Mouse (Mus musculus) Muller cell, postnatal 12 days (primary cell): ENCODE data around the gene Vsir.

ENCODE experiments used
- DNase-seq: peaks from one replicate; pipeline ENCODE4 v3.0.0-alpha.2; 2015; ENCODE audit errors: inconsistent ontology term

Vsir gene

DNA sequence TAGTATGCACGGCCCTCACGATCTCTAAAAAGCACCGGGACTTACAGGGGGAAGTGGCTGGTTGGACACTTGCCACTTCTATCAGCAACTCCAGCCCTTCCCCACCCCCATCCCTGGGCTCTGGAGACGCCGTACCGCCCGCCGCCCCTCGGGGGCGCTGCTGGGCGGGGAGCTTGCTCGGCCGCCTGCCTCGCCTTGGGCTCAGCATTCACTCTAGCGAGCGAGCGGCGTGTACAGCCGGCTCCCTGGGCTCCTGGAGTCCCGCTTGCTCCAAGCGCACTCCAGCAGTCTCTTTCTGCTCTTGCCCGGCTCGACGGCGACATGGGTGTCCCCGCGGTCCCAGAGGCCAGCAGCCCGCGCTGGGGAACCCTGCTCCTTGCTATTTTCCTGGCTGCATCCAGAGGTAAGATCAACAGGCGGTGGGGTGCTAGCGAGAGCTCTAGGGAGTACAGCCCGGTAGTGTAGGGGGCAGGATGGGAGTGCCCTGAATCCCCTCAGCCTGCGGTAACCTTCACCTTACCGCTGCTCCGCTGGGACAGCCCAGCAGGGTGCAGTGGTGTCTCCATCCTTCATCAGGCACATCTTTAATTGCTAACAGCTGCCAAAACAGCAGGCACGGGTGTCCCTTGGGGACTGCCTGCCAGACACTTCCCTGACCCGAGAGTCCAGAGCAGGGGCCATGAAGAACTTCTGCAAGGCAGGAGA is at the start of gene Vsir:
Gene Vsir (plus strand): TSS at position 151 of the 705 bp plus-strand sequence.
- peak; percentile 71 for DNase-seq

DNA sequence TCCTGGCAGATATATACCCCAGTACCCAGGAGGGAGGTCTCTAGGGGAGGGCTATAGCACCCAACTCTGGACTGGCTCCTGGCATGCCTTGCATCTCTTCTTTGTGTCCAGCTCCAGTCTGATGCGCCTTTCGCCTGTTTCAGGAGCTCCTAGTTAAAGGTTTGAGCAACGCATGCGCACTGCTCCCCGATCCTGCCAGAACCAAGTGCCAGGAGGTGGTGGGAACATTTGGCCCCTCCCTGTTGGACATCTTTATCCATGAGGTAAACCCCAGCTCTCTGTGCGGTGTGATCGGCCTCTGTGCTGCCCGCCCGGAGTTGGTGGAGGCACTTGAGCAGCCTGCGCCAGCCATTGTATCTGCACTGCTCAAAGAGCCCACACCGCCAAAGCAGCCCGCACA is 47.0 kb upstream of the Vsir start:
- no peak for DNase-seq

DNA sequence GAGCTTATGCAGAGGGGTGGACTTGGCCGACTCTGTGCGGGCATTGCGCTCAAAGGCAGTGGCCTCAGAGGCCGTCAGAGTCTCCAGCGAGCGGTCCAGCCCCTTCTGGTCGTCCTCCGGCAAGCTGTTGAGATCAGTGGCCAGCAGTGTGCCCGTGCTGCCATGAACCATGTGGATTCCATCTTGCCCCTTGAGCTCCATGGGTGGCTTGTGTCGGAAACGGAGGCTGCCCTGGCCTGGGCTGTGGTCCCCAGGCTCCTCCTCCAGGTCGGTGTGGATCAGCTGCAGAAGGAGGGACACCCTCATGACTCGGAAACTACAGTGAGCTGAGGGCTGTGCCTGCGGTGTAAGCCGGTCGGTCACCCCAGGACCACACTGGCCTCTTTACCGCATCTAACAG is 43.2 kb upstream of the Vsir start:
- no peak for DNase-seq

DNA sequence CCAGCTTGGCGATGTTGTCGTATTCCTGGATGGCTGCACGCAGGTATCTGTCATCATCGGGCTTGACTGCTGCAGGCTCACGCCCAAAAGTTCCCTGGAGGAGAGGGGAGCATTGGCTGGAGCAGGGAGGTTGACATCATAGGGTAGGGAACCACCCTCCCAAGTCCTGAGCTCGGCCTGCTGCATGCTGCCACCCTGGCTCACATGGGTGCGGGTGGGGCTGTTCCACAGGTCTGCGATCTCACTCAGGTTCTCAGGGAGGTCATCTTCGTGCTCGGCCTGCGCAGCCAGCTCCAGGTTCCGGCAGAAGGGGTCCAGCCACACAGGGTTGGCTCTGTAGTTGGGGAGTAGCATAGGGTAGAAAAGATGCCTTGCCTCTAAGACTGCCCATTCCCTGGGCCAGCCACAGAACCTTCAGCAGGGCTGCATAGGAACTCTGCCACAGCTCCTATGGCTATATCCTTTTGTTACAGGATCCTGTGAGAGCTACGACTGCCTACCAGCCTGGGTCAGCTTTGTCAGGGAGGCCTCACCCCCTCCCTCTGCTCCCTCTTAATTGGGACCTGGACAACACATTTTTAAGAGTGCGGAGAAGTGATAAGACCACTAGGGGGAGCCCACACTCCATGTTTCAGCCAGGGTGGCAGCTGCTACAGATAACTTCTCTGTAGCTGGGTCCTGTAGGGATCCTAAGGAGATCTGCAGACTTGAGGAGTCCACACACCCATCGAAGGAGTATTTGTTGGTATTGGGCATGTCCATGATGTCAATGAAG is 41.6 kb upstream of the Vsir start:
- DNase-seq, result peak; percentile 79

DNA sequence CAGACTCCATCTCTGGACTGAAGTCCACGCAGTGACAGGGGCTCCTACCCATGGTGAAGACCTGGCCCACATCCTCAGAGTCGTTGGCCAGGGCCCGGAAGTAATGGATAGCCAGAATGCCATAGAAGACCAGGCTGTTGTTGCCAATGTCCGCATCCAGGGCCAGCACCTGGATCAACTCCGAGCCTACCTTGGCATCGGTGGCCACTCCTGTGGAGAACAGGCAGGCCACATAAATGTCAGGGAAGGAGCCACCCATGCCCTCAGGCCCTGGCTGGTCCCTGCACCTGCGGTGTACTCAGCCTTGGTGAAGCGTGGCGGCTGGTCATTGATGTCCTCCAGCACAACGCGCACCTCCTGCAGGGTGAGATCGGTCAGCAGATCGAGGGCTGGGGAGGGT is 36.0 kb upstream of the Vsir start:
- no peak for DNase-seq

DNA sequence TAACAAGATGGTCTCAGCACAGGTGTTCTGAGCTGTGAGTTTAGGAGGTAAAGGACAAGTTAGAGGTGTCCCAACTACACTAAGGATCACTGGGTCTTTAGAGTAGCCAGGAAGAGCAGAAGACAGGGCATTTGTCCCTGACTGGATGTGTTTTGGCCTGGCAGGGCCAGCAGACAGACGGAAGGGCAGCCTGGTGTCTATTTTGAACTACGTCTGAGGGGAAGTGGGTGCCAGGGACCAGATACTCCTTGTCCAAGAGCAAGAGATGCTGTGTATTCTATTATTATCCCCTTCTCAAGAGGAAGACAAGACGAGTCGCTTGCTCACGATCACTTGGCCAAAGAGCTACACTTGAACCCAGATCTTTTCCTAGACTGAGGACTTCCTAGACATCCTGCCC is 33.0 kb upstream of the Vsir start:
- DNase-seq, result no peak

DNA sequence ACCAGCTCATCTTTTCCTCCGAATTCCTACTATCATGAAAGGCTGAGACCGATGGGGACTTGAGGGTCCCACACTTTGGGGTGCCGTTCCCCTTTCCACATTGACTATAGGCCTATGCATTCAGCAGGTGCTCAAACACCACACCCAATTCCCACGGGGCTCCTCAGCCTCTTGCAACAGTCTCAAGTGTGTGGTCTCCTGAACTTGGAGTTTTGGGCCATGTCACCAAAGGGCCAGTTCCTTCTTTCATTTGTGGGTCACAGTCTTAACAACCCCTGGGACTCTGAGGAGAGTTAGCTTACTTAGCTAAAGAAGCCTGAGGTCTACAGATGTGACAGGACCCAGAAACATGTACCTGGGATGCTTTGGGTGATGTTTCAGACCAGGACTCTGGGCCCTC is 30.5 kb upstream of the Vsir start:
- DNase-seq, result no peak

DNA sequence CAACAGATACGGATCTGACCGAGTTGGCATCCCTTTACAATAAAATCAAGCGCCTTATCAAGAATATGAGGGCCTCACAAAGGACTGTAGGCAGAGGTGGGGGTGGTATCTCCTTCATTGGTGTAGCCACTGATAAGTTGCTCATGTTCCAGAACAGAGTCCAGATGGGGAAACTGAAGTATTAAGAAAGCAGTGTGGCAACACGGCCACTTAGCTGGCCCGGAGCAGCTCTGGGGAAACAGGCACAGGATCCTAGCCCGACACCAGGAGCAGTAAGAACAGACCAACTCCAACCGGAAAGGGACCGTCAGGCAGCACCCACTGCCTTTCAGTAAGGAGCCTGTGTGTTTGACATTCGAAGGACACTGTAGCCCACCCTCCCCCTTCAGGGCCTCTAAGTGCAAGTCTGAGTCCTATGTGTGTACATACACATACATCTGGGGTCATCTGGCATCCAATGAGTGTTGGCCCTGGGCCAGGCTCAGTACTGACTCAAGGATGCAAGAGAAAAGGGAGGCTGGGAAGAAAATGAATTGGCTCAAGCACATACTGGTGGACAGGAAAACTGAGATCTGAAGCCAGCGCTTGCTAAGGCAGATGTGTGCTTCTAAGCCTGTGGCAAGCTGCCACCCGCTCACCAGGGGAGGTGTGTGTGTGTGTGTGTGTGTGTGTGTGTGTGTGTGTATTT is 17.5 kb upstream of the Vsir start:
- no peak for DNase-seq

DNA sequence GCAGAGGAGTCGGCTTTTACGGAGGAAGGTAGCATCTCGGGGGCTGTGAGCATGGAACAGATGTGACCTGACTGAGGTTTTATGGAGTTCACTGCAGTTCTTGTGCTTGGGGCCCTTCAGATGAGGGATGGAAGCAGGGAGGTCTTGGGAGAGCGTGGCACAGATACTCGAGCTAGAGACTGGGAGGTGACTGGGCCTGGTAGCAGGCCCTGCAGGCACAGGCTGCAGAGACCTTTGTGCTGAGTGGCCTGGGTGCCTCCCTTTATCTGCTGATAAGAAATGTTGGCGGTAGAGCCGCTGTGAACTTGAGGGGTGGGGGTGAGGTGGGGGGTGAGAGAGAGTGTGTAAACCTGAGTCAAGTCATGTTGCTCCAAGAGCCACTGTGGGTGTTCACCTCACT is 12.1 kb upstream of the Vsir start:
- DNase-seq, result no peak

DNA sequence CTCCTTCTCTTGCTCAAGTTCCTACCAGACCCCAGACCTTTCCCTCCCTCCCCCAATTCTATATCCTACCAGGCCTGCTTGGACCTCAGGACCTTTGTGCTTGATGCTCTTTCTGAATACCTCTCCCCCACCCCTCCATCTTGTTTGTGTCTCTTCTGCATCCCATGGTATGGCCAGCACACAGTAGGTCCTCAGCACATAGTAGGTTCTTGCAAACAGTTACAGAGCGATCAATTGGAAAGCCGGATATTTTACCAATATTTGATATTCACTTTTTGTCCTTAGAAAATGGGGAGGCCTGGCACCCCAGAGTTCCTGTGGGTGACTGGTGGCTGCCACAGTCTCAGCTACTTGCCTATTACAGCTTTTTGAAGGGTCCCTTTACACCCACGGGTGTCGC is 11.6 kb upstream of the Vsir start:
- DNase-seq, result no peak

DNA sequence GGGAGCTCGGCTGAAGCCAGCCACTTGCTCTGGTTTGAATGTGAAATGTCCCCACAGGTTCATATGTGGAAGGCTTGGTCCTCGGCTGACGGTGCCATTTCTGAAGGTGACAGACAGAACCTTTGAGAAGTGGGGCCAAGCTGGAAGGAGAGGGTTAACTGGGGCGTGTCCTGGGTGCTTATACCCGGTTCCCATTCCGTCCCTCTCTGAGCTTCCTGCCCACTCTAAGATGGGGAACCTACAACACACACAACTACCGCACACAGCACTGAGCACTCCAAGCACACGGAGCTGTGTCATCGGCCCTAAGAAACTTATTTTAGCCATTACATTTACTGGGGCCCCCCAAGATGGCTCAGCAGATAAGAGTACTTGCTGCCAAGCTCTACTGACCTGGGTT is 5.1 kb upstream of the Vsir start:
- no peak for DNase-seq

DNA sequence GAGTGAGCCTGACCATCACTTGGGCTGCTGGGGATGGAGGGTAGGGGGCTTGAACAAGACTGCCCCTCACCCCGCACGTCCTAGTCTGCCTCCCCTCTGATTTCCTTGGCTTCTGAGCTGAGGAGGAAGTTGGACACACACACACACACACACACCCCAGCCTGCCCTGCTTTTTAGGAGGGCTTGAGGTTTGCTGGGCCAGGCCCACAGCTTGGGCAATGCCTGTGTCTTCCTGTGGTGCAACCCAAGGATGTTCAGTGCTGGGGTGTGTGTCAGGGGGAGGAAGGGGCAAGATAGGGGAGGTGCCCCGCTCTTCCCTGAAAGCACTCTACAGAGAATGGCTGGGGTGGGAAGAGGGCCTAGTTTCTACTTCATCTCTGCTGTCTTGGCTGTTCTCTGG is 2.5 kb upstream of the Vsir start:
- DNase-seq, result no peak

DNA sequence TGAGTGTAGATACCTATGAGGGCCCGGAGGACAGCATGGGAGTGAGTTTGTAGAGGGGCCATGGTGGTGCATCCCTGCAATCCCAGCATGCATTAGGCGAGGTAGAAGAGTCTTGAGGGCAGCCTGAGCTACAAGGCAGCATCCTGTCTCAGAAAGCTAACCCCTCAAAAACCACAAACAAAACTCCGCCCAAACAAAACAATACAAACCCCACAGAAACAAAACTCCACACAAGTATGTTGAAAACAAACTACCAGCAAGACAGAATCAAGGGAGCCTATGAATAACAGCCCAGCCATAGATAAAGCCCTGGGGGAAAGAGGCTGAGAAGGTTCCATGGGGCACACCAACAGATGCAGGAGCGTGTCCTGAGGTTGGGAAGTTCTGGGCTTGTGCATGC is 595 bp upstream of the Vsir start:
- DNase-seq, result no peak

DNA sequence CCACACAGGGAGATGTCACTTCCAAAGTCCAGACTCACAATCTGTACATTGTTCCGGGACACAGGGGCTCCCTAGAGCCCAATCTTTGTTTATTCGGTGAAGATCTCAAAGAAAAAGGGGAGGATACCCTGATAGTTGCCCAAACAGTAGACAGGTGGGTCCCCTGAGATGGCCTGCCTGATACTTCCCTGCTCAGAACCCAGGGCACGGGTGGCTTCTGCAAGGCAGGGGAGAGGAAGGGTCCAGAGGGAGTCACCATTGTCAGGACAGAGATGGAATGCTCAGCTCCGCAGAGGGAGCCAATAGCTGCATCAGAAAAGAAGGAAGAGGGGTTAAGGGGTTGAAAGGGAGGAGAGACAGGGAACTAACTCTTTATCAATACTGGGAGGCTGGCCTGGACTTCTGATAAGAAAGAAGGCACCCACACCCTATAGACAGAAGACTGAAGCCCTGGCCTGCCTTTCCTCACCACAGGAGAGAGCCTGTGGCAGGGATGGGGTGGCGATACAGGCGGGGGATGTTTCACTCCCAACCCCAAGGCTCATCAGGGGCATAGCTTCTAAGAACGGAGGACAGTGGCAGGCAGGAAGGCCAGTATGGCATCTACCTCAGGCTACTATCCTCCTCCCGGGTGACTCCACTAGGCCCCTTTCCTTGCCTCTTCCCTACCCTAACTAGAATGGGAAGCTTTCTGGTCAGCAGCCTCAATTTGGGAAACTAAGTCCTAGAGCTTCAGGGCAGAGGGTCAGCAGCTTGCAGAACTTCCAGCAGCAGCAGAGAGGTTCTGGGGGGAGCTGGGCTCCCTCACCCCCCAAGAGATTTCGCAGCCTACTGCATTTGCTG is 1.3 kb downstream of the Vsir start:
- DNase-seq, result no peak

DNA sequence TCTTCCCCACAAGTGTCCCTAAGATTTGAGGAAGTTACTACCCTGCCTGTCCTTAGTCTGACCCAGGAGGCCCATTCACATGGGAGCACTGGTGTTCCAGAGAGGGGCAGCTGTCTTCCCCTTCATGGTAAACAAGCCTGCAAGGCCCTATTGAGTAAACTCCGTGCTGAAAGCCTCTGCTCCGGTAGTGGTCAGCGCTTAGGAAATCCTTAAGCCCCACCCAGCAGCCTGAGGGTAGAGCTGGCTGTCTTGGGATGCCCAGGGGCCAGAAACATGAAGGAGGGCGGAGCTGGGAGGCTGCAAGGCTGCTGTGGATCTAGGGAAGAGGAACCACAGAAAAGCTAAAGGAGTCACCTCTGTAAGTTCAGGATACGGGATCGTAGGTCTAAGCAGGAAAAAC is 2.4 kb downstream of the Vsir start:
- no peak for DNase-seq

DNA sequence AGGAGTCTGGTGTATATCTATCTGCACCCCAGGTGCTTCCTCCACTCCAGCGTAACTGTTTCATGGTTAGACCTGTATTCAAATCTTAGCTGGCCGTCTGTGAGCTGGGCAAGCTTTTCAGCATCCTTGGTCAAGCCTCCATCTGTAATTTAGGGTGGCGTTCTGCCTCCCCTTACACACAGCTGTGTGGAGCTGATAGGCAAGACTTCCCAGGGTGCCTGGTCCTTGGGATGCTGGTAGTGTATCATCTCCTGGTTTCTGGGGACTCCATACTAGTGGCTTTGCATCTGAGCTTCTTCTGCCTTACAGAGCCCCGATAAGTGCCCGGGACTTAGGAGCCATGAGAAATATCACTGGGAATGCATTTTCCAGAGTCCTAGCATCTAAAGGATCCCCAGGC is 3.0 kb downstream of the Vsir start:
- DNase-seq, result no peak

DNA sequence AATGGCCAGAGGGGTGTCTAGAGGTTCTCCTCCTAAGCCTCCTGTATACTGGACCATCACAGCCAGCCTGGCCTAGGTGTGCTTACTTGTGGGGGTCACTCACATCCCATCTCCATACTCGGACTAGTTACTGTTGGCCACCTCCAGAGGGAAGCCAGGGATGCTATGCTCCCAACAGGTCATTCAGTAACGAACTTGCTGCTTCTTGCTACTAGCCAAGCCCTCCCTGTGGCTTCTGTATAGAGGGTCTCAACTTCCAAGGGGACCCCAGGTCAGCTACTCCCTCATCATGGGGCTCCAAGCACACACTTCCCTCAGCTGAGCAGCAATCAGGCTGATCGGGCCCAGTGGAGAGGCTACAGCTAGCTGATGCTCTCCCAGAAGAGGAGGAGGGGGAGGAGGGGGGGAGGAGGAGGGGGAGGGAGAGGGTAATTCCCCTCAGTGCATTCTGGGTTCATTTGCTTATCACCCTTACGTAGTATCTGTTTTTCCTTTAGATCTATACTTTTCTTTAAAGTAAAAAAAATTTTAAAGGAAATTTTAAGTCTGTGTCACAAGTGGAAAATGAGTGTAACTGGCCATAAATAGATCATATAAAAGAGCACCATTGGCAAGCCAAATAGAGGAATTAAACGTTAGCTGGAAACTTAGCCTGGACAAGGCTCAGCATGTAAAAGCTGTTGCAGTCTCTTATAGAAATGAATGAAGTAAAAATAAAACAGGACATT is 3.6 kb downstream of the Vsir start:
- DNase-seq, result peak; percentile 35

DNA sequence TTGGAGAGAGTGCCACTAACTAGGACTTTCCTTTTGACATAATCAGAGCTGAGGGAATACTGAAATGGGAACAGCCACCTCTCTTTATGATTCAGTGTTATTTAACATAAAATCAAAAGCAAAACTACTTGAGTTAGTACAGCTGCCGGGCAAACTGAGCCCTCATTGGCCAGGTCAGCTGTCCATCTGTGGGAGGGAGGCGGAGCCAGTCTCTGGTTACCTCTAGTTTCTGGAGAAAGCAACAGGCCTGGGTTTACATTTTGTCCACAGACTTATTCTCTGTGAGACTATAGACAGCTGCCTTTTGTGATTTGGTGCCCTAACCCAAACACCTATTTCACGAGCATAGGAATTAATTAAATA is 4.1 kb downstream of the Vsir start:
- DNase-seq, result peak; percentile 95

DNA sequence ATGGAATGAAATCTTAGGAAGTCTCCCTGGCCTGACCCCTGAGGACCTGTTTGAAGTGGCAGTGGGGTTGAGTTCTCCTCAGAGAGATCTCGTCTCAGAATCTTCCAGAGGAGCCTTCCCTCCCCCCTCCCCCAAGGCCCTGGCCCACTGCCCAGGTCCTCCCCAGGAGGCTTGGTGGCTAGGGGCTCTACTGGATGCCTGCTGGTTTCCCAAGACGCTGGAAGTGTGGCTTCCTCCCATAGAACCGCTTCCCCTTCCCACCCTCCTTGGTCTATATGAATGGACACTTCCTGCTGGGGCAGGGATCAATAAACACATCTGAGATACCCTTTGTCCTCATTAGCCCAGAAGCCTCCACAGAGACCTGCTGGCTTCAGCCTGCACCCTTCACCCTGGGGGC is 4.6 kb downstream of the Vsir start:
- DNase-seq, result peak; percentile 39

DNA sequence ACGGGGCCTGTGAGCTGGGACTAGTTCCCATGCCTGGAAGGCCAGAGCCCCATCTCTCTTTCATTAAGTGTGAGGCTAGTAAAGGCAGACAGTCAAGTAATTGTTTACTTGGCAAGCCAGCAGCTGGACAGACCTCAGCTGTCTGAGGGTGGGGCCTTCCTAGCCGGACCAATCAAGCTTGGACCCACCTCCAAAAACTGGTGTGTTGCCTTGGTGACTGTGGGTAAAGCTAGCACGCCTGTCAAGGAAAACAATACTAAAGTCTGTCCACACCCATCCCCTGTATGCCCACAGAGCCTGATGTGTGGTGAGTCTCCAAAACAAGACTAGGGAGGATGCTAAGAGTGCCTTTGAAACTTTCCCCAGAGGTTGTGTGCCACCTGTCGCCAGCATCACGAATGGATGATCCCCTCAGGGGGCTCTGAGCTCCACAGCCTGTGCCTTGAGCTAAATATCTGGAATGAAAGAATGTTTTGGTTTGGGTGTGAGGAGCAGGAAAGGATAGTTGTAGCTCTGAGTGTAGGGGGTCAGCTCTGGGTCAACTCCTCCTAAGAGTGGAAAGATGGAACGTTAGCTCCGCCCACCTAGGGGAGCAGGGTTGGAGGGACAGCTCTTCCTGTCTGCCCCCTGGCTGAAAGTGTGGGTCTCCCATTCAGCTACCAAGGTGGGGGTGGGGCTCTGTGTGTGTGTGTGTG is 5.3 kb downstream of the Vsir start:
- peak; percentile 82 for DNase-seq
